Mouse (Mus musculus) erythroid progenitor cell, adult 5-6 weeks (primary cell): ENCODE measurements around the gene Poll. TPM values are rescaled to one million over a fixed set of nuclear protein-coding genes. Genes with fewer than 3 reads are reported as not detected.

Source experiments
- ATAC-seq: replicated peaks from 2 replicates; pipeline ENCODE4 v1.8.0; 2016; ENCODE audit warnings: moderate number of reproducible peaks, mild to moderate bottlenecking, moderate TSS enrichment, inconsistent platforms; ENCODE audit not compliant: poor library complexity, low FRiP score, severe bottlenecking
- total RNA-seq, 2 experiments: library from RNA; stranded (forward) in 1 of 2; stranded (reverse) in 1 of 2; fragments of 150-400 nt in 1 of 2; fragments of 186-747, 209-891 nt in 1 of 2; gene quantifications; 2 replicates each; pipeline versions ENCODE4 v1.2.3 to v1.2.4; 2015 to 2017; ENCODE audit warnings: low replicate concordance in 2 of 2

The Poll gene
- total RNA-seq (2015; ENCODE audit: low replicate concordance) (3.6 TPM in 1 of 2 replicates, not detected in the other), total RNA-seq (2017; ENCODE audit: low replicate concordance) (3.0 TPM in 1 of 2 replicates, not detected in the other)

- peak; percentile 87 for ATAC-seq
These were observed at the start of gene Poll, which contains the start of gene Gm17018 for GRCm38 (mm10) chr19:45560153-45560890. TSS of gene Poll (minus strand) at chr19:45560531. TSS of gene Gm17018 (plus strand) at chr19:45560615.

- ATAC-seq: no peak
These were observed 48.5 kb upstream of the Poll start for GRCm38 (mm10) chr19:45608648-45609339.

- ATAC-seq: no peak
These were observed 47.1 kb upstream of the Poll start for GRCm38 (mm10) chr19:45607479-45607878.

GRCm38 (mm10) chr19:45606701-45607100 lies 46.4 kb upstream of the Poll start:
- ATAC-seq: no peak

GRCm38 (mm10) chr19:45602606-45603005 lies 42.3 kb upstream of the Poll start:
- ATAC-seq: no peak

- ATAC-seq: no peak
These were observed 36.8 kb upstream of the Poll start for GRCm38 (mm10) chr19:45597106-45597505.

GRCm38 (mm10) chr19:45596434-45596833 lies 36.1 kb upstream of the Poll start:
- ATAC-seq: no peak

- ATAC-seq: no peak
These were observed 35.7 kb upstream of the Poll start for GRCm38 (mm10) chr19:45596019-45596418.

GRCm38 (mm10) chr19:45595481-45595880 lies 35.1 kb upstream of the Poll start:
- ATAC-seq: no peak

GRCm38 (mm10) chr19:45594079-45594478 lies 33.7 kb upstream of the Poll start:
- no peak for ATAC-seq

- no peak for ATAC-seq
These were observed 32.6 kb upstream of the Poll start for GRCm38 (mm10) chr19:45592916-45593315.

- ATAC-seq: no peak
These were observed 31.4 kb upstream of the Poll start for GRCm38 (mm10) chr19:45591704-45592103.

GRCm38 (mm10) chr19:45589761-45590160 lies 29.4 kb upstream of the Poll start:
- ATAC-seq: no peak

GRCm38 (mm10) chr19:45587509-45588292 lies 27.4 kb upstream of the Poll start:
- no peak for ATAC-seq

- ATAC-seq: no peak
These were observed 26.5 kb upstream of the Poll start for GRCm38 (mm10) chr19:45586850-45587249.

- no peak for ATAC-seq
These were observed 24.7 kb upstream of the Poll start for GRCm38 (mm10) chr19:45584856-45585620.

- ATAC-seq: no peak
These were observed 22.8 kb upstream of the Poll start for GRCm38 (mm10) chr19:45583136-45583535.

GRCm38 (mm10) chr19:45582161-45582560 lies 21.8 kb upstream of the Poll start:
- ATAC-seq: no peak

- peak; percentile 78 for ATAC-seq
These were observed 20.9 kb upstream of the Poll start for GRCm38 (mm10) chr19:45581257-45581656.

GRCm38 (mm10) chr19:45580235-45580634 lies 19.9 kb upstream of the Poll start:
- ATAC-seq: no peak
